Mouse (Mus musculus) myocyte (in vitro differentiated cells): ENCODE measurements at regions not wholly inside any gene's neighbourhood (a gene's known extent, or its start where the extent isn't known, plus 50 kb on each side); places are given as distances from the start of the nearest gene placed in this dataset.

Experiments used
- MAX ChIP-seq: IDR thresholded peaks from one replicate; pipeline ENCODE4 v1.6.1; 2011; ENCODE audit warnings: low read depth, mild to moderate bottlenecking, control low read depth
- MYOD1 ChIP-seq, 3 experiments: IDR thresholded peaks; one replicate each; pipeline ENCODE4 v1.6.1; 2011; ENCODE audit warnings: control low read depth in 2 of 3, low read depth in 2 of 3, mild to moderate bottlenecking in 2 of 3, moderate library complexity in 1 of 3; ENCODE audit not compliant: insufficient read length in 2 of 3, control insufficient read depth in 1 of 3
- POLR2A ChIP-seq: IDR thresholded peaks from one replicate; pipeline ENCODE4 v1.6.1; 2011; ENCODE audit warnings: low read depth, mild to moderate bottlenecking, control low read depth, moderate library complexity; ENCODE audit not compliant: insufficient read length
- REST ChIP-seq: IDR thresholded peaks from one replicate; pipeline ENCODE4 v1.6.1; 2011; ENCODE audit warnings: mild to moderate bottlenecking, control low read depth, moderate library complexity; ENCODE audit not compliant: insufficient read depth, insufficient read length

- TF ChIP-seq POLR2A, result no peak
- no peak for TF ChIP-seq MAX
- no peak for TF ChIP-seq REST
- no peak for TF ChIP-seq MYOD1 (IDR thresholded peaks at IDR 0.05; ENCODE audit: control insufficient read depth in 1 of 3, insufficient read length in 2 of 3, low read depth in 2 of 3)
Measured at GRCm38 (mm10) chr8:24258622-24259021, 467.0 kb downstream of the Adam3 start.
